Comparison of ENCODE assay signal across 20 mouse cellular contexts in the genomic region with DNA sequence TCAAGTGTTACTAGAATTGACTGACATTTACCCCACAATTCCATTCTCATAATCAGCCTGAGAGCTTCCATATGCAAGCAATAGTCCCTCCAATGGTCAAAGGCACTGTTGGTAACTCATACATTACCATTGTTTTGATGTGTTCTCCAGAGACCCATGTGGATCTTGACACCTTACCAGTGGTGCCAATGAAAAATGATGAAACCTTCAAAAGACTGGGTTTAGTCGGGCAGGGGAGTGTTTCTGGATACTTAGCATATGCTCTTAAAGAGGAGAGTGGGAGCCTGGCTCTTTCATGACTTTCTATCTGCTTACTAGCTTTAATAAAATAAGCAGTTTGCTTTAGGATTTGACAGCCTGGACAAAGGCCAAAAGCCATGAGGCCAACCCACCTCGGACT. TPM values are rescaled to one million over a fixed set of nuclear protein-coding genes. Genes with fewer than 3 reads are reported as not detected.
DNase-seq lines count a peak whose midpoint lies in the region; ATAC-seq lines count a peak whose summit lies in the region.
"Had no signal": no experiment of that assay in that cellular context is flagged by ENCODE, and none has a peak within 500 bp of the region (broad histone marks: within the 10 kb centered on the region; RNA-seq: fewer than 3 reads in every experiment).

No protein-coding gene starts in this region.

- peak; percentile 16; the same call in 1 of the 2 replicates for ATAC-seq in liver, embryonic 11.5 days (replicated peaks; ENCODE audit: low FRiP score)
- ATAC-seq in liver, embryonic 16.5 days (ENCODE audit: low read depth) = peak; percentile 5; the same call in 1 of the 2 replicates
- ATAC-seq in midbrain, embryonic 13.5 days = no peak
- ATAC-seq: CD4-positive, CD25-positive, alpha-beta regulatory T cell, adult 4 months; forebrain, embryonic 13.5 days; forebrain, postnatal 0 days had no signal

- H3K27ac ChIP-seq in liver, embryonic 11.5 days (ENCODE audit: low read depth, low read length) = peak overlapping the region; percentile 90; the same call in 1 of the 2 replicates
- H3K27ac ChIP-seq in liver, embryonic 16.5 days (ENCODE audit: low read length) = peak overlapping the region; percentile 7
- H3K27ac ChIP-seq in midbrain, embryonic 13.5 days = no peak overlapping the region
- H3K27ac ChIP-seq: embryonic facial prominence, embryonic 13.5 days; forebrain, embryonic 13.5 days; heart, adult 2 months had no signal

- H3K36me3 ChIP-seq in liver, embryonic 11.5 days (ENCODE audit: control insufficient read depth, insufficient read depth, low read length) = no peaks in the 10 kb centered on the region
- no peaks in the 10 kb centered on the region for H3K36me3 ChIP-seq in liver, embryonic 16.5 days (ENCODE audit: control insufficient read depth, insufficient read depth)
- no peaks in the 10 kb centered on the region for H3K36me3 ChIP-seq in midbrain, embryonic 13.5 days
- H3K36me3 ChIP-seq: embryonic facial prominence, embryonic 13.5 days; G1E; heart, embryonic 12.5 days had no signal

- H3K4me1 ChIP-seq in liver, embryonic 11.5 days (replicated peaks; ENCODE audit: control insufficient read depth, insufficient read depth, low read length) = peaks cover 12% of the 10 kb centered on the region
- H3K4me1 ChIP-seq in liver, embryonic 16.5 days (ENCODE audit: control insufficient read depth, low read depth, low read length) = peaks cover 16% of the 10 kb centered on the region
- no peaks in the 10 kb centered on the region for H3K4me1 ChIP-seq in midbrain, embryonic 13.5 days (replicated peaks)
- H3K4me1 ChIP-seq: embryonic facial prominence, embryonic 13.5 days; forebrain, embryonic 13.5 days; heart, embryonic 12.5 days had no signal

- 56% methylated on average over 2 of the region's 2 CpGs for WGBS in liver, embryonic 11.5 days
- 43% methylated on average over 2 of the region's 2 CpGs for WGBS in liver, embryonic 16.5 days (ENCODE audit: insufficient replicate concordance)
- WGBS in midbrain, embryonic 13.5 days = 78% methylated on average over 2 of the region's 2 CpGs

- no peak overlapping the region for H3K9ac ChIP-seq in liver, embryonic 11.5 days (ENCODE audit: low read depth, low read length)
- no peak overlapping the region for H3K9ac ChIP-seq in liver, embryonic 16.5 days (ENCODE audit: low read depth, low read length)
- no peak overlapping the region for H3K9ac ChIP-seq in midbrain, embryonic 13.5 days (replicated peaks)
- H3K9ac ChIP-seq: embryonic facial prominence, embryonic 13.5 days; forebrain, embryonic 13.5 days; forebrain, postnatal 0 days; heart, embryonic 12.5 days had no signal

- H3K4me2 ChIP-seq in liver, embryonic 11.5 days = no peak overlapping the region
- no peak overlapping the region for H3K4me2 ChIP-seq in liver, embryonic 16.5 days (ENCODE audit: low read depth, low read length)
- H3K4me2 ChIP-seq in midbrain, embryonic 13.5 days (replicated peaks) = no peak overlapping the region
- H3K4me2 ChIP-seq: embryonic facial prominence, embryonic 13.5 days; forebrain, embryonic 13.5 days; heart, embryonic 12.5 days had no signal

- no peaks in the 10 kb centered on the region for H3K27me3 ChIP-seq in liver, embryonic 11.5 days (replicated peaks; ENCODE audit: control insufficient read depth, insufficient read depth, low read length)
- H3K27me3 ChIP-seq in liver, embryonic 16.5 days (ENCODE audit: control insufficient read depth, insufficient read depth, low read depth, low read length) = no peaks in the 10 kb centered on the region
- no peaks in the 10 kb centered on the region for H3K27me3 ChIP-seq in midbrain, embryonic 13.5 days
- H3K27me3 ChIP-seq: embryonic facial prominence, embryonic 13.5 days; forebrain, embryonic 13.5 days; heart, embryonic 12.5 days had no signal

- no peak for DNase-seq in liver, embryonic 11.5 days (ENCODE audit: low spot score)
- DNase-seq in liver = no peak
- peak; percentile 12 for DNase-seq in lung, postnatal 10 days
- DNase-seq in lung, postnatal 25 days (ENCODE audit: low spot score) = no peak
- no peak for DNase-seq in urinary bladder, postnatal 10 days (ENCODE audit: low spot score)
- DNase-seq: adrenal gland, adult 8-10 months; B cell, adult 2 months; cerebellum, adult 11 months; cerebellum, adult 8-10 months; cerebellum, postnatal 14 days; forebrain, postnatal 0 days; gastrocnemius, postnatal 14 days; heart, adult 2 months had no signal

- no peak overlapping the region for H3K4me3 ChIP-seq in liver, embryonic 11.5 days (ENCODE audit: low read depth, low read length)
- no peak overlapping the region for H3K4me3 ChIP-seq in liver, embryonic 16.5 days (ENCODE audit: low read depth, low read length)
- no peak overlapping the region for H3K4me3 ChIP-seq in midbrain, embryonic 13.5 days (replicated peaks)
- H3K4me3 ChIP-seq: embryonic facial prominence, embryonic 13.5 days; forebrain, embryonic 13.5 days; heart, adult 2 months; heart, embryonic 12.5 days had no signal

- no peaks in the 10 kb centered on the region for H3K9me3 ChIP-seq in liver, embryonic 11.5 days (ENCODE audit: control insufficient read depth, low read length)
- H3K9me3 ChIP-seq in liver, embryonic 16.5 days (replicated peaks; ENCODE audit: control insufficient read depth, low read length) = no peaks in the 10 kb centered on the region
- no peaks in the 10 kb centered on the region for H3K9me3 ChIP-seq in midbrain, embryonic 13.5 days
- H3K9me3 ChIP-seq: embryonic facial prominence, embryonic 13.5 days; forebrain, embryonic 13.5 days; G1E; heart, embryonic 12.5 days had no signal

RNA-seq across cellular contexts. Expression of a gene that starts 20.5 kb away (rescaled TPM):
- polyA plus RNA-seq in liver, embryonic 11.5 days (2014; fragmentation: Nextera tagmentation; extraction: Ambion mirVana) = 24.2 and 27.4 TPM in 2 replicates
- polyA plus RNA-seq in liver, embryonic 16.5 days (2015; fragmentation: Nextera tagmentation; extraction: Ambion mirVana) = 6.8 and 7.3 TPM in 2 replicates
- polyA plus RNA-seq in midbrain, embryonic 13.5 days (2015; fragmentation: Nextera tagmentation; extraction: Ambion mirVana) = 5.9 and 7.8 TPM in 2 replicates
